Mouse (Mus musculus) NIH3T3 (cell line): Measurements from ENCODE around the gene Fam19a3.
"Not testable (repeated sequence)": the region's sequence is repeated elsewhere in the genome, so short reads cannot be mapped to it uniquely, and the experiment has no call there.

Experiments used
- DNase-seq: peaks from one replicate; pipeline ENCODE4 v3.0.0-alpha.2; 2012; ENCODE audit warnings: low read depth

The Fam19a3 gene

GRCm38 (mm10) chr3:104781471-104781903 lies at the start of gene Fam19a3:
Gene Fam19a3, minus strand, starts transcription at chr3:104781840.
- no peak for DNase-seq

GRCm38 (mm10) chr3:104822413-104822812 lies 40.8 kb upstream of the Fam19a3 start:
- DNase-seq, result no peak

- no peak for DNase-seq
These were observed 38.8 kb upstream of the Fam19a3 start for GRCm38 (mm10) chr3:104820426-104820825.

- DNase-seq, result no peak
These were observed 37.1 kb upstream of the Fam19a3 start for GRCm38 (mm10) chr3:104818749-104819134.

- peak; percentile 86 for DNase-seq
These were observed 36.5 kb upstream of the Fam19a3 start, which contains the start of gene Mov10 for GRCm38 (mm10) chr3:104817991-104818748. Gene Mov10, minus strand, starts transcription at chr3:104818563.

- DNase-seq, result peak; percentile 78
These were observed 35.9 kb upstream of the Fam19a3 start for GRCm38 (mm10) chr3:104817481-104817990.

GRCm38 (mm10) chr3:104816130-104816529 lies 34.5 kb upstream of the Fam19a3 start:
- peak; percentile 25 for DNase-seq

- DNase-seq, result no peak
These were observed 33.7 kb upstream of the Fam19a3 start for GRCm38 (mm10) chr3:104815346-104815745.

GRCm38 (mm10) chr3:104814746-104815145 lies 33.1 kb upstream of the Fam19a3 start:
- no peak for DNase-seq

GRCm38 (mm10) chr3:104813227-104813626 lies 31.6 kb upstream of the Fam19a3 start:
- DNase-seq, result not testable (repeated sequence)

- DNase-seq, result no peak
These were observed 30.6 kb upstream of the Fam19a3 start for GRCm38 (mm10) chr3:104812254-104812653.

- DNase-seq, result no peak
These were observed 30.1 kb upstream of the Fam19a3 start for GRCm38 (mm10) chr3:104811752-104812151.

GRCm38 (mm10) chr3:104805539-104805938 lies 23.9 kb upstream of the Fam19a3 start:
- DNase-seq, result no peak

- DNase-seq, result no peak
These were observed 22.7 kb upstream of the Fam19a3 start for GRCm38 (mm10) chr3:104804312-104804711.

GRCm38 (mm10) chr3:104801481-104801880 lies 19.8 kb upstream of the Fam19a3 start:
- no peak for DNase-seq

GRCm38 (mm10) chr3:104800681-104801080 lies 19.0 kb upstream of the Fam19a3 start:
- DNase-seq, result no peak

- no peak for DNase-seq
These were observed 14.9 kb upstream of the Fam19a3 start for GRCm38 (mm10) chr3:104796430-104797082.

GRCm38 (mm10) chr3:104795661-104796340 lies 14.2 kb upstream of the Fam19a3 start:
- no peak for DNase-seq

- no peak for DNase-seq
These were observed 13.4 kb upstream of the Fam19a3 start for GRCm38 (mm10) chr3:104794953-104795470.

- DNase-seq, result peak; percentile 87
These were observed 12.5 kb upstream of the Fam19a3 start for GRCm38 (mm10) chr3:104793871-104794828.
